Mouse (Mus musculus): ENCODE measurements around the gene Mrpl18. TPM values are rescaled to one million over a fixed set of nuclear protein-coding genes. Genes with fewer than 3 reads are reported as not detected.
A peak's percentile ranks its signal among the peaks of the same experiment; 100 is the strongest.
"Not testable (repeated sequence)": the region's sequence is repeated elsewhere in the genome, so short reads cannot be mapped to it uniquely, and the experiment has no call there.

Mrpl18 gene
- polyA plus RNA-seq (2012; rRNA removed) (45.5 and 55.4 TPM in 2 replicates), polyA plus RNA-seq (2014; fragmentation: Nextera tagmentation; extraction: Ambion mirVana) (107 and 111 TPM in 2 replicates)

DNA sequence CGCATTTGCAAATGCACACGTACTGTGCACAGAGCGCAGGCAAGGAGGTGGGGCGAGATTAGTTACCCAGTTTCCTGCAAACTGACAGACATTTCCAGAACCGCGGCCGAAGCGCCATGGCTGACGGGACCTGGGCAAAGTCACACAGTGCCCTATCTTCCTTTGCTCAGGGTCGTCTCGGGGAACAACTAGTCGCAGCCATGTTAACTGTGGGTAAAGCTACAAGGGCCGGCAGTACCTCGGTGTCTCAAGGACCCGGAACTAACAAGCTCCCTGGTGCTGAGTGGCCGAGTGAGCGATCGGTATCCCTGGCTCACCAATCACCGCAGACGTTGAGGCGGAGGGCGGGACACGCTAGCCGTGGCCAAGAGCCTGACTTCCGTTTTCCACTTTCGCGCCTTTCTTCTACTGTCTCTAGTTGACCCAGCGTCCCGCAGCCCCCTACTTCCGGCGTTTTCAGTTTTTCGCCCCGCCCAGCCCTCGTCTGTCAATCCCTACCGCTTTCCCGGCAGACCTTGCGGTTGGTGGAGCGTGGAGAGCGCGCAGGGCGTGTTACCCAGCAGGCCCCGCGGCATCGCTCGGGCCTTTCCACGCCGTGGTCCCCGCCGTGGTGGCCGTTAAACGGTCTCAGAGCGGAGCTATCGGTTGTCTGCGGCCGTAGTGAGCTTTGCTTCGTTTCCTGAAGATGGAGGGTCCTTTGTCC lies at the start of gene Mrpl18:
Gene Mrpl18, minus strand, starts transcription at position 465 of the 703 bp plus-strand sequence.
- DNase-seq (ENCODE audit: low read depth in 3 of 3, low spot score in 3 of 3) (peak; percentile 99), ATAC-seq (ENCODE audit: insufficient read depth) (peak; percentile 97)
- Histone ChIP-seq H3K4me3 (ENCODE audit: insufficient read depth in 1 of 2, low read depth in 2 of 2, low read length in 2 of 2) (peak within 1 kb of the TSS; percentile 73 to 88), H3K9ac (replicated peaks) (peak within 1 kb of the TSS; percentile 90), H3K27ac (peak within 1 kb of the TSS; percentile 73), H3K27me3 (ENCODE audit: control insufficient read depth, insufficient read depth, low read length) (no peaks in the 10 kb centered on the region), H3K4me2 (ENCODE audit: low read depth) (peak within 1 kb of the TSS; percentile 91), H3K9me3 (ENCODE audit: control insufficient read depth, low read length) (no peaks in the 10 kb centered on the region), H3K4me1 (replicated peaks; ENCODE audit: control insufficient read depth in 2 of 2, insufficient read depth in 2 of 2, low read length in 1 of 2) (peaks cover 5 to 8% of the 10 kb centered on the region in 2 experiments; a peak in 3 of 4 replicates), H3K36me3 (replicated peaks; ENCODE audit: control insufficient read depth, insufficient read depth, low read depth) (peaks cover 61% of the 10 kb centered on the region)
- WGBS (ENCODE audit: insufficient replicate concordance), result under 1% methylated on average over 56 of the region's 56 CpGs
- no peak for TF ChIP-seq CTCF (IDR thresholded peaks at IDR 0.05; ENCODE audit: low read depth)
- no peak for TF ChIP-seq EP300 (IDR thresholded peaks at IDR 0.05; ENCODE audit: low read depth)

- Histone ChIP-seq H3K27me3 (ENCODE audit: control insufficient read depth, insufficient read depth, low read length) (no peaks in the 10 kb centered on the region), H3K9me3 (ENCODE audit: control insufficient read depth, low read length) (no peaks in the 10 kb centered on the region), H3K4me1 (replicated peaks; ENCODE audit: control insufficient read depth in 2 of 2, insufficient read depth in 2 of 2, low read length in 1 of 2) (peaks cover 5 to 8% of the 10 kb centered on the region in 2 experiments), H3K4me2 (ENCODE audit: low read depth) (no peak overlapping the region), H3K27ac (no peak overlapping the region), H3K4me3 (ENCODE audit: insufficient read depth in 1 of 2, low read depth in 2 of 2, low read length in 2 of 2) (no peak overlapping the region), H3K36me3 (replicated peaks; ENCODE audit: control insufficient read depth, insufficient read depth, low read depth) (peaks cover 26% of the 10 kb centered on the region), H3K9ac (replicated peaks) (no peak overlapping the region)
- no peak for DNase-seq (ENCODE audit: low read depth in 3 of 3, low spot score in 3 of 3)
- TF ChIP-seq CTCF (IDR thresholded peaks at IDR 0.05; ENCODE audit: low read depth), result no peak
- WGBS (ENCODE audit: insufficient replicate concordance), result 55% methylated on average over 3 of the region's 3 CpGs
- no peak for ATAC-seq (ENCODE audit: insufficient read depth)
These were observed 47.3 kb upstream of the Mrpl18 start for GRCm38 (mm10) chr17:12963476-12963875.

DNA sequence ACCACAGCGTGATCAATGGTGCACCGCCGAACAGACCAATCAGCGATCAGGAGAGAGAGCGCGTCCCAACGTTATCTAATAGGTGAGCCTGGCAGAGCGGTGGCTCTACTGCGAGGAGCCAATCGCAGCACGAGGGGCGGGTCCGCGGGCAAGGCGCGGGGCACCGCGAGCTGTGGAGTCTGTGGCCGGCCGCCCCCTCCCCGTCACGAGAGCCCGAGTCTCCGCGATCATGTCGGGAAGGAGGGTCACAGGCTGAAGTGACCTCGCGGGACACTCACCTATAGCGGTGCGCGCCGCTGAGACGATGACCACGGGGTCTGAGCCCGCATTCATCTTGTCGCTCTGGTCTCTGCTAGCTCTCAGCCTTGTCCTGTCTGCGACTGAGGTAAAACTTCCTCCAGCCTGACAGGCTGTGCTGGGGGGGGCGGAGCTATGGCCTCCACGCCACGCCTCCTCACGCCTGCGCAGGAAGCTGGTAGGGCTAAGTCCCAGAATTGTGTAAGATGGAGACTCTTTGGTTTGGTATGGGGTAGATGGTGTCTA lies 44.3 kb upstream of the Mrpl18 start, which contains the start of gene Acat2:
Gene Acat2, minus strand, starts transcription at position 417 of the 543 bp plus-strand sequence.
- TF ChIP-seq EP300 (IDR thresholded peaks at IDR 0.05; ENCODE audit: low read depth), result no peak
- no peak for TF ChIP-seq CTCF (IDR thresholded peaks at IDR 0.05; ENCODE audit: low read depth)
- H3K4me2 ChIP-seq (ENCODE audit: low read depth), result peak within 1 kb of the TSS; percentile 90
- WGBS (ENCODE audit: insufficient replicate concordance), result under 1% methylated on average over 35 of the region's 42 CpGs
- no peaks in the 10 kb centered on the region for H3K27me3 ChIP-seq (ENCODE audit: control insufficient read depth, insufficient read depth, low read length)
- peak within 1 kb of the TSS; percentile 31 for H3K9ac ChIP-seq (replicated peaks)
- H3K36me3 ChIP-seq (replicated peaks; ENCODE audit: control insufficient read depth, insufficient read depth, low read depth), result 0 out of 2 replicates have a peak, but pooled peaks cover 4% of the 10 kb centered on the region
- peaks cover 5 to 8% of the 10 kb centered on the region in 2 experiments for H3K4me1 ChIP-seq (replicated peaks; ENCODE audit: control insufficient read depth in 2 of 2, insufficient read depth in 2 of 2, low read length in 1 of 2)
- H3K4me3 ChIP-seq (ENCODE audit: insufficient read depth in 1 of 2, low read depth in 2 of 2, low read length in 2 of 2), result peak within 1 kb of the TSS; percentile 65 to 84
- DNase-seq (ENCODE audit: low read depth in 3 of 3, low spot score in 3 of 3) (peak; percentile 84 to 87 (median 85)), ATAC-seq (ENCODE audit: insufficient read depth) (peak; percentile 99)
- no peaks in the 10 kb centered on the region for H3K9me3 ChIP-seq (ENCODE audit: control insufficient read depth, low read length)
- peak within 1 kb of the TSS; percentile 42 for H3K27ac ChIP-seq

GRCm38 (mm10) chr17:12959377-12959776 lies 43.2 kb upstream of the Mrpl18 start:
- H3K9ac ChIP-seq (replicated peaks); DNase-seq (ENCODE audit: low read depth in 3 of 3, low spot score in 3 of 3); ATAC-seq (ENCODE audit: insufficient read depth); H3K36me3 ChIP-seq (replicated peaks; ENCODE audit: control insufficient read depth, insufficient read depth, low read depth); H3K27ac ChIP-seq; H3K4me2 ChIP-seq (ENCODE audit: low read depth); H3K4me1 ChIP-seq (replicated peaks; ENCODE audit: control insufficient read depth in 2 of 2, insufficient read depth in 2 of 2, low read length in 1 of 2); H3K9me3 ChIP-seq (ENCODE audit: control insufficient read depth, low read length); H3K27me3 ChIP-seq (ENCODE audit: control insufficient read depth, insufficient read depth, low read length): not testable (repeated sequence)
- WGBS (ENCODE audit: insufficient replicate concordance), result 29% methylated on average over 1 of the region's 2 CpGs
- H3K4me3 ChIP-seq (ENCODE audit: insufficient read depth in 1 of 2, low read depth in 2 of 2, low read length in 2 of 2), result peak overlapping the region in 1 of 2 experiments; percentile 28; a peak in 2 of 4 replicates

- Histone ChIP-seq H3K9ac (replicated peaks) (no peak overlapping the region), H3K4me2 (ENCODE audit: low read depth) (no peak overlapping the region), H3K9me3 (ENCODE audit: control insufficient read depth, low read length) (no peaks in the 10 kb centered on the region), H3K4me1 (replicated peaks; ENCODE audit: control insufficient read depth in 2 of 2, insufficient read depth in 2 of 2, low read length in 1 of 2) (peaks cover 5 to 6% of the 10 kb centered on the region in 2 experiments), H3K36me3 (replicated peaks; ENCODE audit: control insufficient read depth, insufficient read depth, low read depth) (peaks cover 8% of the 10 kb centered on the region), H3K4me3 (ENCODE audit: insufficient read depth in 1 of 2, low read depth in 2 of 2, low read length in 2 of 2) (no peak overlapping the region), H3K27ac (no peak overlapping the region), H3K27me3 (ENCODE audit: control insufficient read depth, insufficient read depth, low read length) (no peaks in the 10 kb centered on the region)
- DNase-seq (ENCODE audit: low read depth in 3 of 3, low spot score in 3 of 3) (no peak), ATAC-seq (ENCODE audit: insufficient read depth) (no peak)
- no peak for TF ChIP-seq CTCF (IDR thresholded peaks at IDR 0.05; ENCODE audit: low read depth)
- TF ChIP-seq EP300 (IDR thresholded peaks at IDR 0.05; ENCODE audit: low read depth), result no peak
- WGBS (ENCODE audit: insufficient replicate concordance), result 83% methylated on average over 8 of the region's 8 CpGs
These were observed 40.5 kb upstream of the Mrpl18 start for GRCm38 (mm10) chr17:12956664-12957063.

All from liver, embryonic 14.5 days (tissue).